Mouse (Mus musculus): ENCODE data around the gene Hsd3b4.
"Not testable (repeated sequence)": the region's sequence is repeated elsewhere in the genome, so short reads cannot be mapped to it uniquely, and the experiment has no call there.

Gene Hsd3b4

GRCm38 (mm10) chr3:98510414-98510813, at the start of gene Hsd3b4:
Gene Hsd3b4, minus strand, starts transcription at chr3:98510514.
- DNase-seq: not testable (repeated sequence)

DNA sequence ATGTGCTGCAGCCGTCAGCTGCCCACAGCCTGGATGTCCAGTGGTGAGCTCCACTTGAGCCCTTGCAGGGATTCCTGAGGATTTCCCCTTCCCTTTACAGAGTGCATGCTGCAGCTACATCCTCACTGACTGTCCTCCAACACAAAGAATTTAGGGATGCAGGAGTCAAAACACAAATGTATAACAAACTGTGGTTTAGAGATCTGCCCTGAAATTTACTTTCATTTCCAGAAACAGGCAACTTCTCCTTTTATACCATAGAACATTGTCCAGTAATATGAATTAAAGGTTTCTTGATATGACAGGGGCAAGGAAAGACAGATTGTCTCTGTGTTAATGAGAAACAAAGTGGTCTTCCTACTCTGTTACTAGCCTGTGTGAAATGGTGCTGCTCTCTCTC, 40.5 kb upstream of the Hsd3b4 start:
- DNase-seq: not testable (repeated sequence)

DNA sequence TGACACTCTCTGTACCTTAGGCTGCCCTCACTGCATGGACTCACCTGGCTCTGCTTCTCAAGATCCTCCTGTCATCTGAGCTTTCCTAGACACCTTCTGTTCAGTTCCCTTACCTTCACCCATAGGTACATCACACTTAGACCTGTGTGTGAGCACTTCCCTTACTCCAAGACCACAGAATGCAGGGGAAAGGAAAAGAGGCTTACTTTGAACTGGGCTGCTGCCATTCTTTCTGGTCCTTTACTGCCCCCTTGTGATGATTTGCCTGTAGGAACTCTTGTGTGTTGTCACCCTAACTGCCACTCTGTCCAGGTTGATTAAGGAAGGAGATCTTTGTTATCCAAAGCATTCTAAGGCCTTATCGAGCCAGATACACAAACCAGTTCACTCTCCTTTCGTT, 39.9 kb upstream of the Hsd3b4 start:
- DNase-seq: not testable (repeated sequence)

- DNase-seq: not testable (repeated sequence)
These were observed 38.2 kb upstream of the Hsd3b4 start for GRCm38 (mm10) chr3:98548495-98548894.

- not testable (repeated sequence) for DNase-seq
These were observed 37.3 kb upstream of the Hsd3b4 start for GRCm38 (mm10) chr3:98547641-98548040.

- not testable (repeated sequence) for DNase-seq
These were observed 14.7 kb upstream of the Hsd3b4 start for GRCm38 (mm10) chr3:98524978-98525377.

- not testable (repeated sequence) for DNase-seq
These were observed 14.2 kb upstream of the Hsd3b4 start for GRCm38 (mm10) chr3:98524552-98524951.

DNA sequence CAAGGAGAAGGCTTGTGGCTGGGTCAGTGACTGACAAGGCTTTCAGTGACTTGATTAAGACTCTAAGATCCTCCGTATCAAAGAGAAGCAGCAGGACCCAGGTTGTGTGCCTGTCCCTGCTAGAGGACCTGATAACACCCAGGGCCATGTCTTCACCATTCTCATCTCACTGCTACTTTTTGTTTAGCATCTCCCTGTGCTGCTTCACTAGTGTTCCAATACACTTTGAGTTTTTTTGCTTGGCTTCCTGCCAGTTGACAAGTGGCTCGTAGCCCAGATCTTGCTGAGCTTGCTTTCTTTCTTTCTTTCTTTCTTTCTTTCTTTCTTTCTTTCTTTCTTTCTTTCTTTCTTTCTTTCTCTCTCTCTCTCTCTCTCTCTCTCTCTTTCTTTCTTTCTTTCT, 12.5 kb upstream of the Hsd3b4 start:
- DNase-seq: not testable (repeated sequence)

DNA sequence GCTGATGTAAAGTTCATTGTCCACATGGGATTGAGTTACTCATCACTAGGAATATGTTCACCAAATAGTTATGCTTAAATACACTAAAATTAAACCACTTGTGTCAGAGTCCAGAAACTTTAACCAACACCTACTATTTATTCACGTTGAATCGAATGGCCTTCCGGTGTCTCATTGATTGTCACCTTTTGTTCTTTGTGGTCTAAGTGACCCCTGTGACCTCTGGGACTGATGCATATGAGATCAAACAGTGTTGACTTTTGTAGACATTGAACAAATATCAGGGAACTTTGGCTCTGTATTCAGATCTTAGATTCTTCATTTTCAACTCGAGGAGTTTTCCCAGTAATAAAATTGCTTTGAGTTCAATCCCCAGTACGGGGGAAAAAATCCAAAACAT, 3.1 kb downstream of the Hsd3b4 start:
- DNase-seq: not testable (repeated sequence)

- not testable (repeated sequence) for DNase-seq
These were observed 12.9 kb downstream of the Hsd3b4 start for GRCm38 (mm10) chr3:98497401-98497800.

DNA sequence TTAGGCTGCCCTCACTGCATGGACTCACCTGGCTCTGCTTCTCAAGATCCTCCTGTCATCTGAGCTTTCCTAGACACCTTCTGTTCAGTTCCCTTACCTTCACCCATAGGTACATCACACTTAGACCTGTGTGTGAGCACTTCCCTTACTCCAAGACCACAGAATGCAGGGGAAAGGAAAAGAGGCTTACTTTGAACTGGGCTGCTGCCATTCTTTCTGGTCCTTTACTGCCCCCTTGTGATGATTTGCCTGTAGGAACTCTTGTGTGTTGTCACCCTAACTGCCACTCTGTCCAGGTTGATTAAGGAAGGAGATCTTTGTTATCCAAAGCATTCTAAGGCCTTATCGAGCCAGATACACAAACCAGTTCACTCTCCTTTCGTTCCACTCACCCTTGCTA, 13.6 kb downstream of the Hsd3b4 start:
- not testable (repeated sequence) for DNase-seq

- not testable (repeated sequence) for DNase-seq
These were observed 15.3 kb downstream of the Hsd3b4 start for GRCm38 (mm10) chr3:98495055-98495454.

- not testable (repeated sequence) for DNase-seq
These were observed 16.1 kb downstream of the Hsd3b4 start for GRCm38 (mm10) chr3:98494184-98494583.

- not testable (repeated sequence) for DNase-seq
These were observed 38.8 kb downstream of the Hsd3b4 start for GRCm38 (mm10) chr3:98471499-98471898.

GRCm38 (mm10) chr3:98471057-98471456, 39.3 kb downstream of the Hsd3b4 start:
- not testable (repeated sequence) for DNase-seq

DNA sequence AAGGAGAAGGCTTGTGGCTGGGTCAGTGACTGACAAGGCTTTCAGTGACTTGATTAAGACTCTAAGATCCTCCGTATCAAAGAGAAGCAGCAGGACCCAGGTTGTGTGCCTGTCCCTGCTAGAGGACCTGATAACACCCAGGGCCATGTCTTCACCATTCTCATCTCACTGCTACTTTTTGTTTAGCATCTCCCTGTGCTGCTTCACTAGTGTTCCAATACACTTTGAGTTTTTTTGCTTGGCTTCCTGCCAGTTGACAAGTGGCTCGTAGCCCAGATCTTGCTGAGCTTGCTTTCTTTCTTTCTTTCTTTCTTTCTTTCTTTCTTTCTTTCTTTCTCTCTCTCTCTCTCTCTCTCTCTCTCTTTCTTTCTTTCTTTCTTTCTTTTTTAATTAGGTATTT, 41.0 kb downstream of the Hsd3b4 start:
- DNase-seq: not testable (repeated sequence)

GRCm38 (mm10) chr3:98457026-98457425, 53.3 kb downstream of the Hsd3b4 start, which contains the start of gene Gm4450:
Gene Gm4450, minus strand, starts transcription at chr3:98457126.
- DNase-seq: not testable (repeated sequence)

- not testable (repeated sequence) for DNase-seq
These were observed 56.5 kb downstream of the Hsd3b4 start for GRCm38 (mm10) chr3:98453786-98454185.

Data from right cerebral cortex, adult 18-20 months (tissue).